Mouse (Mus musculus) lung, adult 18-20 months (tissue): ENCODE measurements at regions not wholly inside any gene's neighbourhood (a gene's known extent, or its start where the extent isn't known, plus 50 kb on each side); places are given as distances from the start of the nearest gene placed in this dataset.

Experiments used
- DNase-seq, 2 experiments: peaks; one replicate each; pipeline ENCODE4 v3.0.0; 2022; ENCODE audit warnings: mixed read lengths in 2 of 2

DNA sequence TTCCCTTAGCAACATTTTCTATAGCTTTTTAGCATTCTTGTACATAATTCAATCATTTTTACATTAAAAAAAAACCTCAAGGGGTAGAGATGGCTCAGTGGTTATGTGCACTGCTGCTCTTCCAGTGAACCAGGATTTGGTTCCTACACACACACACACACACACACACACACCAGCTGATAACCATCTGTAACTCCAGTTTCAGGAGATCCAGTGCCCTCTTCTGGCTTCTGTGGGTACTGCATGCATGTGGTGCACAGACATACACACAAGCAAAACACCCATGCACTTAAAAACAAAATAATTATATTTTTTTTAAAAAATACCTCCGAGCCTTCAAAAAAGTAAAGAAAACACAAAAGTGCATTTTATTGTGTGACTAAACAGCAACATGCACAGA is 270.6 kb downstream of the Agtpbp1 start:
- no peak for DNase-seq

DNA sequence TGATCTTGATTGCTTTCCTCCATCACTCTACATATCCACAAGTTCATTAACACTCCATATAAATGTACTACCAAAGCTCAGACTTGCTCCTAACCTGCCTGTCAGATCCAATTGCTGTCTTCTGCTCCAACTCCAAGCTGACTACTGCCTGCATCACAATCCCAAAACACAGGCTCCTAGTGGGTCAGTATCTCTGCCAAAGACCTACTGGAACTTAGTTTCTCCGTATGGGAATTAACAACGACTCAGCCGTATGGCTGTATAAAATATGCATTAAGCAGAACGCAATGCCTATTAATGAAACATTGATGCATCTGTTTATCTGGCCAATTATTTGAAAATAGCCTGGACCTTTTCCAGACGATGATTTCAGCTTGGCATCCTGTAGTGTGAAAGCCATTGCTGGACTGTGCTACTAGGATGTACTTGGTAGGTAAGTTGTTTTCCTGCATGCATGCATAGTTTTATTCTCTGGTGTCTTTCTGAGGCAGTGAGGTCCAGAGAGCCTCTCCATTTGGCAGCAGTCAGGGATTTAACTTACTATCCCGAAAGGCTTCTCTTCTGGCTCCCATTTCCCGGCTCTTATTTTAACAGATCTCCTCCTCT is 271.2 kb downstream of the Agtpbp1 start:
- DNase-seq, result no peak

DNA sequence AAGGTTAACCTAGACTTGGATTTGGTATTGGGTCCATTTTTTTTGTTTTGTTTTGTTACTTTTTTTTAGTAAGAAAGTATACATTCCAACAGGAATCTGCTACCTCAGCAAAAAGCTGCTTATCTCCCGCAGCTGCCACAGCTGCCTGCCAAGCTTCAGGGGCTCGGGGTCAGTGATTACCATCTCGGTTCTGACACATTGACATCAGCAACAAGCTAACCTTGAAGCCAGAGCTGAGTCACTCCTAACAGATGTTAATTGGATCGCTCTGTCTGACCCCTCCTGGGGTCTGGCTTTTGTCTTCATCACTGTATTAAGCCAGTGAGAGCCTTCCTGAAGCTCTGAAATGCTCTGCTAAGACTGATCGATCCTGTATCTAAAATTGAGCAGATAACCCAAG is 292.1 kb downstream of the Agtpbp1 start:
- no peak for DNase-seq

DNA sequence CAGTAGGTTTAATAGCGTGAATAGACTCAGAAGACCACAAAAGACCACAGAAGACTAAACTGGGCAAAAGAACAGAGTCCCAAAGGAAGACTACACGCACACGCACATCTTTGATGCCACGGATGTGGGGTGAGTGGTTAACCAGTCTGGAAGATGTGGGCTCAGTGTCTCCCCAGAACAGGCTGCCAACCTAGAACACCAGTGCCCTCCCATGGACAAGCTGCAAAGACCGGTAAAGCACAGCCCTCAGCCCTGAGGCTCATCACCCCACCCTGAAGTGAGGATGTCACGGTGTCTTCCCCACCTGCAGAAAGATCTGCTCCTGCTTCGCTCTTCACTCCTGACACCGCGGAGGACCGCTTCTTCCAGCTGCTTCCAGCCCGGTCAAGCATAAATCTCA is 295.9 kb downstream of the Agtpbp1 start:
- DNase-seq, result no peak

DNA sequence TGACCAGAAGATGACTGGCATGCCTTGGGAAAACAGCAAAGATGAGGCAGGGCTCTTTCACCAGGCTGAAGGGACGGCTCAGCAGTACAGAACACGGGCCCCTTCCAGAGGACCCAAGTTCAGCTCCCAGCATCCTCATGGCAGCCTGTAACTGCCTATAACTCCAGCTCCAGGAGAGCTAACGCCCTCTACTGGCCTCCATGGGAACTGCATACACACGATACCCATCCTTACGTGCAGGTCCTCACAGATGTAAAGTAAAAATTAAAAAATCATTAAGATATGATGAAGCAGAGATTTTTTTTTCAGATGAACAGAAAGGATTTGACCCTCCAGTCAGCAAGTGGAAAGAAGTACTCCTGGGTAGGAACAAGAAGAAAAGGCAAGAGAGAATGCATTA is 303.8 kb downstream of the Agtpbp1 start:
- DNase-seq, result no peak

DNA sequence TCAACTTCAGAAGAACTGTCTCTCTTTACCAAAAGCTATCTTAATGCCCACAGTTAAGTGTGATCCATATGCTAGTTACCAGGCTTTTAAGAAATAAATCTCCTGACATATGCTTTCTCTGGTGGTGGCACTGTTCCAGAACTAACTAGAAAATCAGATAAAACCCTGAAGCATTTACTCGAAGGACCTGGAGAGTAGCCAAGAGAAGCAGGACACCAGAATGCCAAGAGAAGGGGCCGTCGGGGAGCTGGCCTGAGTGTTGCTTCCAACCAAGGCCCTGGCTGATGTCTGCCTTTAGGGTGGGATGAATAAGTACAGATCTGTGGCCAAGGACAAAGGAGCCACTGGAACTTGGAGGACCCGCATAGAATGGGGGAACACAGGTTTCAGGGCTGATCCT is 305.9 kb downstream of the Agtpbp1 start:
- no peak for DNase-seq

DNA sequence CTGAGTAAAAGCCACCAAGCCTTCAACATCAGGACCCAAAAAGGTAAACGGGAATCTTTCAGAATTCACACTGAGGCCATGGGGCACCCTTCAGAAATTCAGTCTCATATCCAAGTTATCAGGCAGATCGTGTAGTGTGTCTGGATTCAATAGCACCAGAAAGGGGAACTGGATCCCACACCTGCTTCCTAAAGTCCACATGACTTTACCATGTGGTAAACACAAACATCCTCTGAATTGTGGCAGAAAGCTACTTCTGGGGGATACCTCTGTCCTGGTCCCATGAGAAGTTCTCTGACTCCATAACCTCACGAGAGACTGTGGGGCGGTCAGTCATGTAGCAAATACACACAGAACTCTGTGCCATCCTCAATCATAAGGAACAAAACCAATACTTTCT is 313.4 kb downstream of the Agtpbp1 start:
- DNase-seq, result no peak

DNA sequence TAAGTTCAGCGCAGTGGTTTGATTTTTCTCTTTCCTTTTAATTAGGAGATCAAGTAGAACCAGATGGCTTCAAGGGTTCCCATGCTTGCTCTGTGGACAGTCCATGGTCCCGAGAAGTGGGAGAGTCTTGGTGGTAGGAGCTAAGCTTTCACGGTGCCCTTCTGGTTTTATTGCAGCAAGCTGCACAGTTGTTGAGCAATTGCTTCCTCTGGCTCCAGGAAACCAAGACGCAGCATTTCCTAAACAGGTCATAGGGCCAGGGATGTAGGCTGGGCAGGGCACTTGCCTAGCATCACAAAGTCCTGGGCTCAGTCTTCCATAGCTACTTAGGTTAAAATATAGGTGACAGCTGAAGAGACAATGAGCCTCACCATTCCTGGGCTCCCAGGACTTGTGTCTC is 318.2 kb downstream of the Agtpbp1 start:
- DNase-seq, result no peak

DNA sequence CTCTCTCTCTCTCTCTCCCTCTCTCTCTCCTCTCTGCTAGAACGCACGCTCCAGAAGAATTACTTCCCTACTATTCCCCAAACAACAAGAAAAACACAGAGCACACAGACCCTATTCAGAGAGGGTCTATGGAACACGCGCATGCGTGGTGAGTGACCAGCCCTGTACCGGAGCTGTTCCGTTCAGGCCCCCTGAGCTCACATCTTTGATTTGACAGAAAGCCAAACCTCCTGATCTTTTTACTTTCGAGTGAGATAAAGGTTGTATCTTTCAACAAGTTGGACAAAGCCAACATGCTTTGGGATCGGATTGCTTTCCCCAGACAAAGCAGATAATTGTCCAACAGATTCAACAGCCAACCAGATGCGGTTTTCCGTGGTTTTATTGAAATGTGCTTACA is 320.9 kb downstream of the Agtpbp1 start:
- DNase-seq, result no peak

DNA sequence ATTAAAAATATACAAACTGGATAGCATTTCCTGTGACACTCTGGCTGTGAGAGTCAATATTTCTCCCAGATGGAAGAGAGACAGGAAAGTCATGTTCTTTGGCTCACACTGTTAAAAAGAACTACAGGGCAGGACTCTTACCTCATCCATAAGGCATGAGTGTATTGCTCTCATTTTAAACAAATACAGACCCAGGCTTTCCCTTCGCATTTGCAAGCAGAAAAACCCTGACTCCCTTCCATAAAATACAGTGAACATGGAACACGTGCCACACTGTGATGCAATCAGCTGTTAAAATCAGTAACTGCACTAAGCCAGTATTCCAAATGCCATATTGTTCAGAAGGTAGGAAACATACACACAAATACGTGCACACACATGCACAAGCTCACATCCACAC is 323.1 kb downstream of the Agtpbp1 start:
- DNase-seq, result no peak

DNA sequence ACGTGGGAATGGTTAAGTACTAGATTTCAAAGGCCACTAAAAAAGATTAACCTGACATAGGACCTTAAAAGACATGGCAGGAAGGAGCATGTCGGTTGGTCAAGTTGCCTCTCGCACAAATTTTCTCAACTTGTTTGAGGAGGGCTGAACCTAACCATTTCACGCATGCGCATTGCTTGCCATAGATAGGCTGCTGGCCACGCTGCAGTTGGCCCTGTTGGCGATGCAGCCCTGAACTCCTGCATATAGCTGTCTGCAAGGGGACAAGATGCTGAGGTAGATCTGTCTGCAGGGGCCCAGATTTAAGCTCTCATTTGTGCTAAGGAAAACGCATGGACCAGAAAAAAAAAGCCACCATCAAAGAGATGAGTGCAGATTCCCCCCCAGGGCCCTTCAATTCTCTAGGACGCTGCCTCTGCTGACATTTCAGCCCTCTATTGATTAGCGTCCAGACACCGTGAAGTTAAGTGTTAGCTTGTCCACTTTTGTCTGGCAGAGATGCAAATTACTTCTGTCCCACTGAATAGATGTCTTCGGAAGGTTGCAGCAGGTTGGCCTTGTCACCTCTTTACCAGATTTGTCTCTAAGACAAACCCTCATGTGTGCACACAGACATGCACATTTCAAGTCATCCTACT is 329.1 kb downstream of the Agtpbp1 start:
- no peak for DNase-seq

DNA sequence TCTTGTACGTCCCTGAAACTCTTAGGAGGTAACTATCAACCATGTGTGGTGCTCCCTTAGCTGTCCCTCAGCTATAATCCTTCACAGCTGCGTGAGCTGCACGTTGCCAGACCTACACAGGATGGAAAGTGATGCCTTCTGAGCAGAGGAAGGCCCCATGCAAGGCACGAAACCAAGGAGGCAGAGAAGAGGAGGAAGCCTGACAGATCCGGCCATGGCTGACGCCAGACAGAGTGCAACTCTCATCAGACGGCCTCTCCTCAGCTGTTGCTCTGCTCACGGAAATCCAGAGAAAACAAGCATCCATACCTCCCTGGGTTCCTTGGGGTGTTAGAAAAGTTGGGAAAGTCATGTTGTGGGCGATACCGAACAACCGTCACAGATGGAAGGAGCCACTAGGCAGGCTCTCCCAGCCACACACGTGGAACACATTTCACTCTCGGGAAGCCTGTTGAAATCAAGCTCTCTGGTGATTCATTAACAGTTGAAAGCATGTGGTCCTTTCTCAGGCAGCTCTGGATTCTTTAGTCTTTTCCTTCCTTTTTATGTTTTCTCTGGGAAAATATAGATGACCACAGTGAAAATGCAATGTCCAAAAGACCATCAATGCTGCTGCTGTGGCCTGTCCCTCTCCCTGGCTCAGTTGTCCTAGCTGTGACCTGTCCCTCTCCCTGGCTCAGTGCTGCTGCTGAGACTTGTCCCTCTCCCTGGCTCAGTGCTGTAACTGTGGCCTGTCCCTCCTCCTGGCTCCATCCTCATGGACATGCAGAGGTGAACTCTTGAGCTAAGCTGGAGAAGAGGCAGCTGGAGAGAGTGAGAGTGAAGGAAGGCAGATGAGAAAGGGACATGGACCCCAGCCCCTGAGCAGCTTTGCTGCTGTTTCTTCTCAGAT is 331.1 kb downstream of the Agtpbp1 start:
- no peak for DNase-seq

DNA sequence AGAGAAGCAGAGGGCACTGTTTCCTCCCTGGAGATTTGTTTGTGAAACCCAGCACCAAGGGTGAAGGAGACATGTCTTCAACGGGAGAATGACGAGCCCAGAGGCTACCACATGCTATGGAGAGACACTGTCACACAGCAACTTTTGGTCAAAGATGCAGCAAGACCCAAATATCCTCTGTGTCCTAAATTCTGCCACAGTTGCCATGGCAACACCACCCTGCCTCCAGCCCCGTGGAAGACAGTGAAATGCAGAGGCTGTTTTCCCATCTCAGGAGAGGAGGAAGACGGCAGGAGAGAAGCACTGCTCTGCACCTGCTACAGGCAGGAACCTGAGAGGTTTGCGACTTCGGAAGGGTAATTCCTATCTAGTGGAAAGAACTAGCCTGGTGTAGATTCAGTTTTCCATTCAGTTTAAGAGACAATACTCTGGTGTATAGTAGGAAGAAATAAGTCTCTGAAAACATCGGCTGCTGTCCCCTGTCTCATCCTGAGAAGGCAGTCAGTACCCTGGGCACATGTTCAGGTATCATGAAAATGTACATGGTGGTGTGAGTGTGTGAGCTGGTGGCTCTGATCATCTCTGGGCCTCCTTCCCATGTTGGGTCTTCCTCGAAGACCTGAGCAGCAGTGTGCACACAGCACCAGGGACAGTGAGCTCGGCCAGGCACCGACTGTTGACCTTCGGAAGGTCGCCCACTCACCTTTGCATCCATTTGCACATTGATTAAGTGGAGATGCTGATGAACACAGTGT is 333.6 kb downstream of the Agtpbp1 start:
- DNase-seq, result no peak

DNA sequence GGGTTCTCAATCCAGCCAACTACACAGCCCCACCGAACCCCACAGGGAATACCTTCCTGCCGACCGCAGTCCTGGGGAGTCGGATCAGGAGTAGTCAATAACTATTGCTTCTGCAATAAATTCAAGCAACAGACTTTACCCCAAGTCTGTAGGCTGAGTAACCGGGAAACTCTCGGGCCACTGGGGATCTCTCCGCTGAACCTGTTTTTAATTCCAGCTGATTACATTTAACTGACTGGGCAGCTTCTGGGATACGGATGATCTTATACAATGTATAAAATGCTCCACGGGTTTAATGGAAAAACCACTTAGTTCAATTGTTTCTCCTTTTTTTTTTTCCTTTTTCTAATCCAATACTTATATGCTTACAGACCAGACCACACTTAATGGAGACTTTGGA is 336.6 kb downstream of the Agtpbp1 start:
- DNase-seq, result no peak

DNA sequence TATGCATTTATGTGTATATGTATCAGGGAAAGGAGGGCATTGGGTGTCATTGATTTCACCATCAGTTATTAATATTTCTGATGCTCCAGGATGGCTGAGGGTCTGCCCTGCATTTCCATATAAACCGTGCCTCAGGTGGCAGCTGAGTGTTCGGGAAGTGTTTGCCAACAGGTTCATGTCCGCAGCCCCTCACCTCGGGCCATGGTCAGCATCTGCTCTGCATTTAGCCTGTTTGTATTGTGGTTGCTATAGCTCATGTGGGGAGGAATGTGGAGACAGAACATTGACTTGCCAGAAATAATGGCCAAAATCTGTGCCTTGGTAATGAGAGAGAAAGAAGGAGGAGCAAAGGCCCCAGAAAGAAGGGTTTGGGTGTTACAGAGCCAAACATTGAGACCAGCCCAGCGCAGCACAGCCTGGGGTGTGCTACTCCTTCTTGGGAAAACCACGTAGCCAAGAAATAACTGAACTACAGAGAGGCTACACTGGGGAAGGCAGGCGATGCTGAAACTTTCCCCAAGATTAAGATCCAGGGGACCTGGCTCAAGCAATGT is 338.0 kb downstream of the Agtpbp1 start:
- no peak for DNase-seq

DNA sequence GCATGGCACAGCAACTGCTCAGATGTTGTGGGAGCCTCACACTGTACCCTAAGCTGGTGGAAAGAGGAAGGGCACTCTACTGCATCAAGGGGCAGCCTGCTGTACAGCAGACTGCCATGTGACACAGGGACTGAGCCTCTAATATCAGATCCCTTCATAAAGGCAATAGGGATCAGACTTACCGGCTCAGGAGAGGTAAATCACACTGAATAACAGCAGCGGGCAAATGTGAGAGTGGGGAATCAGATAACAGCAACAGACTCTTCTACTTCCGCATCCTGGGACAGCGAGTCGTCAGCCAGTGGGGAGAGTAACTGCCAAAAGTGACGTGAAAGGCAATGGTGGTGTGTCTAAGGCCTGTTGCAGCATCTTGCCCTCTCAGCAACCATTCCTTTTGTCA is 339.0 kb downstream of the Agtpbp1 start:
- DNase-seq, result no peak

DNA sequence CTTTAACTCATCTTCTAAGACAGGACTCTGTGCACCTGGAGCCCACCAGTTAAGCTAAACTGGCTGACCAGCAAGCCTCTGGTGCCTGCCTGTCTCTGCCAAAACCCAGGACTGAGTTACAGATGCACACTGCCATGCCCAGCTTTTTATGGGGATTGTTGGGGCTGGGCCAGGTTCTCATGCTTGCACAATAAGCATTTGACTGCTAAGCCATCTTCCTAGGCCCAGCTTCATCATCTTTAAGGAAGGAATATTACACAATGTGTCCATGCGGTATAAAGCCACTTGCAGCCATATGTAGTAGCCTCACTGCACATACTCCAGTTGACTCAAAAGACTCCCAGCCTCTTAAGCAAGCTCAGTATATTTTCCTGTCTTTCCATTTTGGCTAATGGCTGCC is 340.4 kb downstream of the Agtpbp1 start:
- DNase-seq, result no peak

DNA sequence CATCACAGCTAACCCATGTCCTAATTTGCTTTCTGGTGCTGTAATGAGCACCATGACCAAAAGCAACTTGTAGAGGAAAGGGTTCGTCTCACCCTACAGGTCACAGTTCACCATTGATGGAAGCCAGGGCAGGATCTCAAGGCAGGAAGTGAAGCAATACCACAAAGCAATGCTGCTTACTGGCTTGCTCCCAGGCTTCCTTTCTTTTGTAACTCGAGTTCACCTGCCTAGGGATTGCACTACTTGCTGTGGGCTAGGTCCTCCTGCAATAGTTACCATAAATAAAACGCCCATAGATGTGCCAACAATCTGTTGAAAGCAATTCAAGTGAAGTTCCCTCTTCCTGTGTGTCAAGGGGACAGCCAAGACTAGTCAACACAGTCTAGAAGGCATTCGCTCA is 342.4 kb downstream of the Agtpbp1 start:
- DNase-seq, result no peak

DNA sequence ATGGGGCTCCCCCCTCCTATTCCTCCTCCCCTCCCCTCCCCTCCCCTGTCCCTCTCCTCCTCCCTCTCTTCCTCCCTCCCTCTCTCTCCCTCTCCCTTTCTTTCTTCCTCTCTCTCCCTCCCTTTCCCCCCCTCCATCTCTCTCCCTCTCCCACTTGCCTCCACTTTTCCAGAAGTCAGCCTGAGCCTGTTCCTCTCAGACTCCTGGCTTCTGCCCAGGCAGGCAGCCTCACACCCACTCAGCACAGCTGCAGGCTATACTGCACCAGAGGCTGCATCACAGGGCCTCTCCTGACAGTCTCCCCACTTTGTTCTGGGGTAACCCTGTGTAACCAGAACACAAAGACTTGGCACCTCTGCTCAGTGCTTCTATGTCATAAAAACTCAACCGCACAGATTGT is 346.3 kb downstream of the Agtpbp1 start:
- DNase-seq, result no peak

DNA sequence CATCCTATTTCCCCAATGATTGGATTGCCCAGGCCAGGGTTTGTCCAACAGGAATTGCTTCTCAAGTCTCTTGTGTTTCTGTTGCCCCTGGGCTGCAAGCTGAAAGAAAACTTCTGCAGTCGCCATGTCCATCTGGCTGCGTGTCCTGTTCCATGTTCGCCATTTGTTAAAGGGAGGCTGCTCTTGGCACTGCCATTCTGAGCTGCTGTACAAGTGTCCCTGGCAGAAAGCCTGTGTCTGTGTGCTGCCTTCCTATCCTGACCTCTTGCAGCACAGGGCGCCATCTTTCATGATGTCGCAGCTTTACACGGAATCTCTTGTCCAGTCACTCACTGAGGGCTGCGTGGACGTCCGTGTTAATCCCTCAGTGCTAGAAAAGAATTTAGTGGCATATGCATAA is 349.2 kb downstream of the Agtpbp1 start:
- no peak for DNase-seq

DNA sequence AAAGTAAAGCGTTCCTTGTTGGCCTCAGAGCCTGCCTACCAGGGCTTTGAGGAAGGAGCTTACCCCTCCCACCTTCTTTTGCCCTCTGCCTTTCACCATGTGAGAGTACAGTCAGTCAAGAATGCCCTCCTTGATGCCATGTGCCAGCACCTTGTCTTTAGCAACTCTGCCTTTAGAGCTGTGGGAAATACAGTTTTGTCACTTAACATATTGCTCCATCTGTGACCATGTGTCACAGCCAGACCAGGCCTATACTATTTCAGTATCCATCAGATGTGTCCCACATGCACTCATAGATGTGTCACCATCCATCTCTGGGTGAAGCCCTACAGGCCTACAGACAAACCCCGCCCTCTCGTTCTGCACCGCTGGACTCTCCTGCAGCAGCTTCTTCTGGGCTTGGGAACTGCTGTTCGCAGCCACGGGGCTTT is 355.9 kb downstream of the Agtpbp1 start:
- peak; percentile 9 to 21 for DNase-seq

DNA sequence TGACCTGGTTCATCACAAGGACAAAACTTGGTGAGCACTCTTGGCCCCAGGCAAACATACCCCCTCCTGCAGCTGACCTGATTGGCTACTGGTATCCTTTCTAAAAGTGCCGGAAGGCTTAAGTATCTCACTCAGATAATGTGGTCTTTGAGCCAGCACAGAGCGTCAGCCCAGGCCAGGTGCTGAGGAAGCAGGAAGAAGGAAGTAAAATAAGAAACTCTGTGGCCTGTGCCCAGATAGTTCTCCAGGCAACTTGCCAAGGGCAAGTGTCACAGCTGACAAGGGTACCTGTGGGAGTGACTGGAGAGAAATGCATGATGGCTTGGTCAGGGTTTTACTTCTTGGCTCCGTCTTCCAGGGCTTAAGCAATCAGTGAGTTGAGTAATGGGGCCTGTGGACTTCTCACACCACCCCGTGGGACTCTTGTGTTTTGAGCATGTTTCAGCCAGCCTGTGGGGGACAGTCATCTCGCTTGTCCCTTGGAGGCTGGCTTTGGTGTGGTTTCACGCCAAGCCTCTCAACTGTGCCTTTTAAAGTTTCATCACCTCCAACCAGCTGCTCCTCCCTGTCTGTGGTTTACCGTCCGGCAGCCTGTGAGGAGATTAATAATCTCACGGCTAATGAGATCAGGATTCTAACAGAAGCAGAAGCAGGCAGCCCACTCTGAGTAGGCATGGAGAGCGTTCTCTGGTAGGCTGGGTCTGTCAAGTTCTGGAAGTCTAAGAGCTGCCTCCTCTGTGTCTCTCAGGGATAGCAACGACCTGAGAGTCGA is 356.8 kb downstream of the Agtpbp1 start:
- peak; percentile 84 to 88 for DNase-seq
